Mouse (Mus musculus): Measurements from ENCODE around the gene Hint1. TPM values are rescaled to one million over a fixed set of nuclear protein-coding genes. Genes with fewer than 3 reads are reported as not detected.

Gene Hint1
- polyA plus RNA-seq, 1 experiment from 2014 or later, result 690 TPM

DNA sequence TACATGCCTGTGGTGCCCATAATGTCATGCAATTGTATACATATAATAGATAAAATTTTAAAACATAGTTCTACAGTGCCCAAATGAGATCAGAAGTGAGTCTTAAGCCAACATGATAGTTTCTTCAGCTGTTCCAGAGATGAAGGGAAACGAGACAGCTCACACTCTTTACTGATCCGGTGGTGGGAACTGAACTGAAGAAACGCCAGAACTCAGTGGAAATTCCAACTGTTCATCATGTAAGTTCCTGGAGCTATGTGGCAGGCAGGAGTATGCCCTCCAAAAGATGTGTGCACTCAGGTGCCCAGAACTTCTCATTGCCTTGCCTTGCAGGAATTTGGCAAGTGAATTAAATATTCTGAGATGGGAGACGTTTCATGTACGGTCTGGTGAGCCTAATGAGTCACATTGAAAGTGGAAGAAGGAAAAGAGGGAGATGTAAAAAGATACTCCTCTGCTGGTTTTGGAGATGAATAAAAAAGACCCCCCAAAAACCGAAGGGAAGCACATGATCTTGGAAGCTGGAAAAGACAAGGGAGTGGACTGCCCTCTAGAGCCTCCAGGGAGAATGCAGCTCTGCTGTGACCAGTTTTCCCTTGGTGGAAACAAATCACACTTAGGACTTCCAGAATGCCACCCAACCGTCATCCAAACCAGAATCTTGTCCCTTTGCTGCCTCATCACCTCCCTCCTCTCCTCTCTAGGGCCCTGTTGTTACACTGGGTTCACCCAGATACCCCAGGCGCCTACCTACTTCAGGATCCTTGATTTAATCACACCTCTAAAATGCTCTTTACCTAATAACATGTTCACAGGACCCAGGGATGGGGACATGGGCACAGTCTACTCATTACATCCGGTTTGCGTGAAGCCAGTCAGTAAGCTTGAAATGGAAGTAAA is 3.3 kb upstream of the Hint1 start:
- 41% methylated on average over 10 of the region's 10 CpGs for WGBS
- DNase-seq, result peak; percentile 83

DNA sequence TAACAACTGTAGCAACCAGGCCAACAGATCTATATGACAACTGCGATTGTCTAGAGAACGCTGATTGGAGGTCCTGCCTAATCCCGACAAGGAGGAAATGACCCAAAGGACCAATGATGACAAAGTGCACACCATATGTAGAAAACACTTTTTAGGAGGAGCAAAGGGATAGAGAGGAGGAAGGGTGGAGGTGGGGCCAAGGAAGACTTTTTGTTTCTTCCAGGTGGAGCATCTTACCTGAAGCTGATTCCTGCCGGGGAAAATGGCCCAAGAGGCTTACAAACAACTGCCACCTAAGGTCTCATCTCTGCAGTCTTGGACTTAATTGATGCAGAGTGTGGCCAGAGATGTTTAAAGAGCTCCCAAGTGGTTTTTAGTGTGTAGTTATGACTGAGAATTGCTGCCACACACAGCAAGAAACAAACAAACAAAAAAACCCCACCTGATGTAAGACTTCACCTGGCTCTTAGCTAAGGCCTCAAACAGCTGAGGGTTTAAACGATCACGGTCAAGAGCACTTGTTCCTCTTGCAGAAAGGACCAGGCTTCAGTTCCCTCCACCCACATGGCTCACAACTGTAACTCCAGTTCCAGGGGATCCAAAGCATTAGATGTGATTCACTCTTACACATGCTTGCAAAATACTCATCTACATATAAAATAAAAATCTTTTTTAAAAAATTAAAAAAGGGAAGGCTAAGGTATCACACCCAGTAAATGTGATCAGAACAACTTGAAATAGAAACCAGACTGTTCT is 675 bp upstream of the Hint1 start:
- no peak for DNase-seq
- no peak for TF ChIP-seq CTCF (IDR thresholded peaks at IDR 0.05; ENCODE audit: low read depth)
- no peak for ATAC-seq (ENCODE audit: insufficient read depth)
- Histone ChIP-seq H3K27me3 (ENCODE audit: insufficient read depth, low read length) (no peaks in the 10 kb centered on the region), H3K36me3 (ENCODE audit: insufficient read depth) (peaks cover 15% of the 10 kb centered on the region), H3K27ac (ENCODE audit: low read depth) (peak overlapping the region; percentile 94), H3K9me3 (ENCODE audit: low read depth, low read length) (no peaks in the 10 kb centered on the region), H3K4me3 (ENCODE audit: low read depth, low read length) (peak overlapping the region; percentile 96), H3K4me2 (peak overlapping the region; percentile 63), H3K9ac (peak overlapping the region; percentile 98), H3K4me1 (ENCODE audit: insufficient read depth) (0 out of 2 replicates have a peak, but pooled peaks cover 7% of the 10 kb centered on the region)
- WGBS, result 67% methylated on average over 6 of the region's 6 CpGs

More for the DNA sequence above, 3.3 kb upstream of the Hint1 start:
- Histone ChIP-seq H3K9ac (no peak overlapping the region), H3K4me2 (no peak overlapping the region), H3K36me3 (ENCODE audit: insufficient read depth) (no peaks in the 10 kb centered on the region), H3K9me3 (ENCODE audit: low read depth, low read length) (no peaks in the 10 kb centered on the region), H3K27me3 (ENCODE audit: insufficient read depth, low read length) (no peaks in the 10 kb centered on the region), H3K4me3 (ENCODE audit: low read depth, low read length) (no peak overlapping the region), H3K4me1 (ENCODE audit: insufficient read depth) (0 out of 2 replicates have a peak, but pooled peaks cover 5% of the 10 kb centered on the region), H3K27ac (ENCODE audit: low read depth) (no peak overlapping the region)
- TF ChIP-seq CTCF (IDR thresholded peaks at IDR 0.05; ENCODE audit: low read depth), result peak; percentile 80
- ATAC-seq (ENCODE audit: insufficient read depth), result no peak

DNA sequence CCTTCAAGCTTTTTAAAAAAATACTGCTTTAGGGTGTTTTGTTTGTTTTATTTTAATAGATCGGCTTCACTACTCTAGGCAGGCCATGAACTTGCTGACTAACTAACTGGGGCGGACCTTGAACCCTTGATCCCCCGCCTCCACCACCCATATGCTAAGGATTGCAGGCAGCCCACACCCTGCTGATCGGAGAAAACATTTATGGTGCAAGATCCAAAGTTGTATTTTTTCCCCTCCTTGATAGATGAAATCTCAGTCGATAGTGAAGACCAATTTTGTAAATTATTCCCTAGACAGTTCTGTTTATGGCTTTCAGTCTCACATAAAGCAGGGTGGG is 834 bp downstream of the Hint1 start:
- Histone ChIP-seq H3K4me3 (ENCODE audit: low read depth, low read length) (peak overlapping the region; percentile 96), H3K4me2 (peak overlapping the region; percentile 63), H3K27ac (ENCODE audit: low read depth) (peak overlapping the region; percentile 94), H3K4me1 (ENCODE audit: insufficient read depth) (0 out of 2 replicates have a peak, but pooled peaks cover 7% of the 10 kb centered on the region), H3K27me3 (ENCODE audit: insufficient read depth, low read length) (no peaks in the 10 kb centered on the region), H3K9ac (peak overlapping the region; percentile 98), H3K9me3 (ENCODE audit: low read depth, low read length) (no peaks in the 10 kb centered on the region), H3K36me3 (ENCODE audit: insufficient read depth) (peaks cover 30% of the 10 kb centered on the region)
- ATAC-seq (ENCODE audit: insufficient read depth) (no peak; the same call in 1 of the 2 replicates), DNase-seq (peak; percentile 56)
- 1% methylated on average over 5 of the region's 5 CpGs for WGBS
- no peak for TF ChIP-seq CTCF (IDR thresholded peaks at IDR 0.05; ENCODE audit: low read depth)

DNA sequence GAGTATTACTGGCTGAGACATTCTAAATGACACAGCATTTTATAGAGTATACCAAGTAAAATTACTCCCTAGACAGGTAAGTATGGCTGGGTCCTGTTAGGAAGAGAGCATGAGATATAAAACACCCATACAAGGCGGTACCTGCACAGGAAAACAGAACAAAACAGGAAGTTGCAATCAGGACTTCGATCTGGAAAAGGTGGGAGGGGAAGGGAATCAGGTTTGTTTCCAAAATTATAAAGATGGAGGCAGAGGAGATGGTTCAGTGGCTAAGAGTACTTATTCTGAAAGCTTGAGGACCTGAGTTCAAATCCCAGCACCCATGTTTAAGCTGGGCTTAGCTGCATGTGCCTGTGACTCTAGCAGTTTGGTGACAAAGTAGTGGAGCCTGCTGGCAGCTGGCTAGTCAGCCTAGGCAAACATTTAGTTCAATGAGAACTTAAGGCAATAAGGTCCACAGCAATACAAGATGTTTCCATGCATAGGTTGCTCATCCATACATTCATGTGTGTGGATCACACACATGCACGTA is 1.8 kb downstream of the Hint1 start:
- H3K27ac ChIP-seq (ENCODE audit: low read depth), result no peak overlapping the region
- H3K4me3 ChIP-seq (ENCODE audit: low read depth, low read length), result peak overlapping the region; percentile 96
- H3K4me2 ChIP-seq, result peak overlapping the region; percentile 63
- TF ChIP-seq CTCF (IDR thresholded peaks at IDR 0.05; ENCODE audit: low read depth), result no peak
- WGBS, result 74% methylated on average over 3 of the region's 3 CpGs
- no peaks in the 10 kb centered on the region for H3K27me3 ChIP-seq (ENCODE audit: insufficient read depth, low read length)
- H3K4me1 ChIP-seq (ENCODE audit: insufficient read depth), result 0 out of 2 replicates have a peak, but pooled peaks cover 7% of the 10 kb centered on the region
- no peaks in the 10 kb centered on the region for H3K9me3 ChIP-seq (ENCODE audit: low read depth, low read length)
- no peak overlapping the region for H3K9ac ChIP-seq
- DNase-seq (no peak), ATAC-seq (ENCODE audit: insufficient read depth) (no peak)
- peaks cover 39% of the 10 kb centered on the region for H3K36me3 ChIP-seq (ENCODE audit: insufficient read depth)

DNA sequence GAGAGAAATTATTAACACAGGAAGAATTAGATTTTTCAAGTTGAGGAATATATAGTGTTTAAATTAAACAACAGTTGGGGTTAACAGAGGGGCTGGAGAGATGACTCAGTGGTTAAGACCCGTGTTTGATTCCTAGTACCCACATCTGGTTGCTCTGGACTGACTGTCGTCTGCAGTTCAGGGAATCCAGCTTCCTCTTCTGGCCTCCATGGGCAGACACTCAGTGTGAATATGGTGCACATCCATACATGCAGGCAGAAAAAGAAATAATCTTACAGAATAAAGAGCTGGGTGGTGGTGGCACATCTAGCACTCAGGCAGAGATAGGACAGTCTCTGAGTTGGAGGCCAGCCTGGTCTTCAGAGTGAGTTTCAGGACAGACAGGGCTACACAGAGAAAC is 2.3 kb downstream of the Hint1 start:
- WGBS, result 60% methylated on average over 2 of the region's 2 CpGs
- Histone ChIP-seq H3K4me1 (ENCODE audit: insufficient read depth) (0 out of 2 replicates have a peak, but pooled peaks cover 7% of the 10 kb centered on the region), H3K9ac (no peak overlapping the region), H3K4me3 (ENCODE audit: low read depth, low read length) (peak overlapping the region; percentile 8; the same call in 1 of the 2 replicates), H3K9me3 (ENCODE audit: low read depth, low read length) (no peaks in the 10 kb centered on the region), H3K27ac (ENCODE audit: low read depth) (no peak overlapping the region), H3K27me3 (ENCODE audit: insufficient read depth, low read length) (no peaks in the 10 kb centered on the region), H3K4me2 (peak overlapping the region; percentile 63), H3K36me3 (ENCODE audit: insufficient read depth) (peaks cover 44% of the 10 kb centered on the region)
- ATAC-seq (ENCODE audit: insufficient read depth) (no peak), DNase-seq (no peak)
- TF ChIP-seq CTCF (IDR thresholded peaks at IDR 0.05; ENCODE audit: low read depth), result no peak

DNA sequence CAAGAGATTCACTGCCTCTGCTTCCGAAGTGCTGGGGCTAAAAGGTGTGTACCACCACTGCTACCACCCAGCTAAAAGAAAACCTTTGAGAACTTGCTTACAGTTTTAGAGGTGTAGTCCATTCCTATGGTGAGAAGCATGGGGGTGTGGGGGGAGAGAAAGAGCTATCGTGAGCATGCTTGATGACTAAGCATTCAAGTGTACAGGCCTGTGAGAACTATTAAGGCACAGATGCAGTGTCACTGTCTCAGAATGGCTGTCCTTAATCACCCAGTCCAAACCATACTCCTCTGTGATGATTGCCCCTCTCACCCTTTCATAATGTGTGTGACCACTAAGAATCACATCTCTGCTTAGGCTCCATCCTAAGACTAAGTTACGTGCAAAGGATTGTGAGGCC is 3.1 kb downstream of the Hint1 start:
- no peak overlapping the region for H3K27ac ChIP-seq (ENCODE audit: low read depth)
- H3K4me2 ChIP-seq, result no peak overlapping the region
- 80% methylated on average over 3 of the region's 3 CpGs for WGBS
- peaks cover 53% of the 10 kb centered on the region for H3K36me3 ChIP-seq (ENCODE audit: insufficient read depth)
- no peak overlapping the region for H3K9ac ChIP-seq
- no peak overlapping the region for H3K4me3 ChIP-seq (ENCODE audit: low read depth, low read length)
- H3K9me3 ChIP-seq (ENCODE audit: low read depth, low read length), result no peaks in the 10 kb centered on the region
- no peak for DNase-seq
- H3K4me1 ChIP-seq (ENCODE audit: insufficient read depth), result 0 out of 2 replicates have a peak, but pooled peaks cover 7% of the 10 kb centered on the region
- no peak for TF ChIP-seq CTCF (IDR thresholded peaks at IDR 0.05; ENCODE audit: low read depth)
- no peaks in the 10 kb centered on the region for H3K27me3 ChIP-seq (ENCODE audit: insufficient read depth, low read length)
- no peak for ATAC-seq (ENCODE audit: insufficient read depth)

All from lung, embryonic 14.5 days (tissue).